Mouse (Mus musculus) testis, adult 2 months (tissue): ENCODE results near the gene Tbxas1. TPM values are rescaled to one million over a fixed set of nuclear protein-coding genes. Genes with fewer than 3 reads are reported as not detected.

ENCODE experiments used
- H3K27ac ChIP-seq: fragments of 200-500 bp; 2 replicates; pipeline ENCODE4 v1.5.1; 2012; ENCODE audit warnings: low read depth, low read length; ENCODE audit not compliant: control insufficient read depth, insufficient read depth
- H3K27me3 ChIP-seq: fragments of 200-500 bp; 2 replicates; pipeline ENCODE4 v1.6.1; 2012; ENCODE audit warnings: mild to moderate bottlenecking, low read length, moderate library complexity; ENCODE audit not compliant: control insufficient read depth, insufficient read depth
- H3K36me3 ChIP-seq: fragments of 200-500 bp; 2 replicates; pipeline ENCODE4 v1.6.1; 2012; ENCODE audit warnings: mild to moderate bottlenecking, low read length; ENCODE audit not compliant: control insufficient read depth, insufficient read depth
- H3K4me1 ChIP-seq: fragments of 200-500 bp; 2 replicates; pipeline ENCODE4 v1.6.1; 2012; ENCODE audit warnings: low read length; ENCODE audit not compliant: control insufficient read depth, insufficient read depth
- H3K4me3 ChIP-seq: fragments of 200-500 bp; 2 replicates; pipeline ENCODE4 v1.5.1; 2012; ENCODE audit warnings: low read depth, mild to moderate bottlenecking, low read length, moderate library complexity, mixed read lengths; ENCODE audit not compliant: control insufficient read depth
- CTCF ChIP-seq: fragments of 200-500 bp; IDR thresholded peaks from 2 replicates; pipeline ENCODE4 v1.5.1; 2012; ENCODE audit warnings: low read depth, mild to moderate bottlenecking, inconsistent platforms, low read length, moderate library complexity; ENCODE audit not compliant: control insufficient read depth, insufficient read depth, insufficient replicate concordance
- POLR2A ChIP-seq: fragments of 200-500 bp; IDR thresholded peaks from 2 replicates; pipeline ENCODE4 v1.6.1; 2012; ENCODE audit warnings: low read depth, mild to moderate bottlenecking, inconsistent platforms, low read length, moderate library complexity; ENCODE audit not compliant: control insufficient read depth
- polyA plus RNA-seq: library from polyadenylated mRNA; depleted of rRNA; stranded (reverse); fragments of >200 nt; gene quantifications from 2 replicates; pipeline ENCODE4 v1.2.3, GENCODE M21; 2012

Tbxas1 gene
- polyA plus RNA-seq, 1 experiment, result 0.16 TPM

GRCm38 (mm10) chr6:38860301-38860700 lies 14.9 kb upstream of the Tbxas1 start:
- Histone ChIP-seq H3K4me3 (no peak overlapping the region), H3K4me1 (no peaks in the 10 kb centered on the region), H3K36me3 (no peaks in the 10 kb centered on the region), H3K27me3 (no peaks in the 10 kb centered on the region), H3K27ac (no peak overlapping the region)
- TF ChIP-seq CTCF, result no peak
- no peak for TF ChIP-seq POLR2A

DNA sequence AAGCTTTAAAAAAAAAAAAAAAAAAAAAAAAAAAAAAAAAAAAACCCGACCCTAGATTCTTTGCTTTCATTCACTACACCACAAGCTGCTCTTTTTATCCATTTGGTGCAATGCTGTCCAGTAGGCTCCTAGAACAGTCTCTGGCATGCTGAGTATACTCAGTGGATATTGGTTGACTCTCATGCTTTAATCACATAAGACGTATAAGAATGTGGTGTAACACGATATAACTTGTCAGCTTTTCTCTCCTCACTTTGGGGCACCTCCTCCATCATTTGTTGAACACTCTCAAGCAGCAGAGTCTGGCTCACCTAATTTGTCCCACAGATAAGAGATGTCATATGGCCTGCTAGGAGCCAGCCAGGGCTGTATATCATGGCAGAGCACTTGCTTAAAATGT lies 11.6 kb upstream of the Tbxas1 start:
- TF ChIP-seq POLR2A (no peak), CTCF (no peak)
- no peak overlapping the region for H3K27ac ChIP-seq
- H3K36me3 ChIP-seq, result no peaks in the 10 kb centered on the region
- no peaks in the 10 kb centered on the region for H3K27me3 ChIP-seq
- H3K4me3 ChIP-seq, result no peak overlapping the region
- no peaks in the 10 kb centered on the region for H3K4me1 ChIP-seq

DNA sequence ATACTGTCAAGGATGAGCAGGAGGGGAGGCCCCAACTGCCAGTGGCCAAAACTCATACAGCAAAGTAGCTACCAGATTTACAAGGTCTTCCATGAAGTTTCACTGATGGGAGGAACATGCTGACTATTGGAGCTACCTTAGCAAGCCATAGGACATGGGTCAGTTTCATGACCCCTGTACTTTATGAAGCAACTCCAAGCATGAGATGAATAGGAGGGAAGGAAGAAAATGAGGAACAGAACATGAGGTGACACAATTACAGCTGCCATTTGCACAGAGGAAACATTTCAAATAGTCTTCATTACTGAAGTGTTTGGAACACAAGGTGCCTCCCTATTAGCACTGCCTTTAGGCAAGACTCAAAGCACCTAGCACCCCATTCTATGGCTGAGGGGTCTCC lies 9.4 kb upstream of the Tbxas1 start:
- no peak overlapping the region for H3K27ac ChIP-seq
- no peaks in the 10 kb centered on the region for H3K36me3 ChIP-seq
- no peaks in the 10 kb centered on the region for H3K4me1 ChIP-seq
- no peaks in the 10 kb centered on the region for H3K27me3 ChIP-seq
- no peak overlapping the region for H3K4me3 ChIP-seq
- TF ChIP-seq CTCF, result no peak
- no peak for TF ChIP-seq POLR2A

DNA sequence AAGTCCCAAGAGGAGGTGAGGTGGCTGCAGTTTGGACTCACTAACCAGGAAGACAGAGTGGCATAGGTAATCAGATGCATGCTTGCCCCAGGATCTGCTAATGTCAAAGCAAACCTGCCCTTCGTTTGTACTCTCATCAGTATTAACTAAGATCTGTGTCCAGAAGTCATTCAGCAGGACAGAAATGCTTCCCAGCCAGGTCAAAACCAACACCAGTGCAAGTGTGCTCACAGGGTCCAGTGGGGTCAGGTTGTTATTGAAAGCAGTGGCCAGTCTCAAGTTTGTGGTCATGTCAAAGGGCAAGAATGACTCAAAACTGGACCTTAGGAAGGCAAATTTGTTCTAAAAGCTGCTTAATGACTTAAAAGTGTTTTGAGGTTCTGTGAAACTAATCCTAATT lies 8.8 kb upstream of the Tbxas1 start:
- TF ChIP-seq CTCF, result no peak
- TF ChIP-seq POLR2A, result no peak
- Histone ChIP-seq H3K4me1 (no peaks in the 10 kb centered on the region), H3K27me3 (no peaks in the 10 kb centered on the region), H3K27ac (no peak overlapping the region), H3K4me3 (no peak overlapping the region), H3K36me3 (no peaks in the 10 kb centered on the region)

- Histone ChIP-seq H3K36me3 (no peaks in the 10 kb centered on the region), H3K4me1 (no peaks in the 10 kb centered on the region), H3K27me3 (no peaks in the 10 kb centered on the region), H3K27ac (no peak overlapping the region), H3K4me3 (no peak overlapping the region)
- TF ChIP-seq CTCF (no peak), POLR2A (no peak)
These were observed 8.4 kb upstream of the Tbxas1 start for GRCm38 (mm10) chr6:38866761-38867160.

DNA sequence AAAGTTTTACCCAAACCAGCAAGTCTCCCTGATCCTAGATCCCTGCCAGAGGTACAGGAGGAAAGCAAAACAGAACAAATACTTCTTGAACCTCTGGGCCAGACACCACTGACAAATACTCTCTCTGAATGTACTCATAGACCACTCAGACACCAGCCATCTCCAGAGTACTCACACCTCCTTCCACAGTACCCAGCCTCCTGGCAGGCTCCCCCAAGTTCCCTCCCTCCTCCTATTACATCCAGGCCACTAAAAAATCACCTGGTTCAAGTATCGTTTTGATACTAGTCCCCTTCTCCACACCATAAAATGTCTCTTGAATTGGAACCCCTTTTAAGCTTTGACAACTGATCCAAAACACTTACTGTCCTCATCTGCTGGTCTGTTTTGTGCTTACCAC lies 7.9 kb upstream of the Tbxas1 start:
- Histone ChIP-seq H3K4me3 (no peak overlapping the region), H3K36me3 (no peaks in the 10 kb centered on the region), H3K27me3 (no peaks in the 10 kb centered on the region), H3K27ac (no peak overlapping the region), H3K4me1 (no peaks in the 10 kb centered on the region)
- TF ChIP-seq POLR2A (no peak), CTCF (no peak)

GRCm38 (mm10) chr6:38868974-38869373 lies 6.2 kb upstream of the Tbxas1 start:
- TF ChIP-seq CTCF, result no peak
- no peak for TF ChIP-seq POLR2A
- H3K27me3 ChIP-seq, result no peaks in the 10 kb centered on the region
- no peak overlapping the region for H3K27ac ChIP-seq
- no peaks in the 10 kb centered on the region for H3K36me3 ChIP-seq
- no peak overlapping the region for H3K4me3 ChIP-seq
- H3K4me1 ChIP-seq, result no peaks in the 10 kb centered on the region

DNA sequence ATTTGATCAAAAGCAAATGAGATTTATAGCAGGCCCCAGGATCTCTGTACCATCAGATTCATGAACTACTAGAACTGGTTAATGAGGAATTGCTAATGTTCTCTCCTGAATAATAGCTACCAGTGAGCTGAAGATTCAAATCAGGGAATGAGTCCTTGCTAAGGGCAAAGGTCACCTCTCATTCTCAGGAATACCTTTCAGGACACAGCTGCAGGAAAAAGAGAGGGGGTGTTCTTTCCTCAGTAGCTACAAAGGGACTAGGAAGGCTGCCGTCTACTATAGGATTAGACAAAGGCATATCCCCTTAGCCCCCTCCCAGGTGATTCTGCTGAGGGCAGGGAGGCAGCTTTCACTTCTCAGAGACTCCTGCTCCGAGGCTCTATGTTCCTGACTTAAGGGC lies 5.1 kb upstream of the Tbxas1 start:
- H3K27ac ChIP-seq, result no peak overlapping the region

More for the DNA sequence above, 5.1 kb upstream of the Tbxas1 start:
- Histone ChIP-seq H3K4me3 (no peak overlapping the region), H3K4me1 (peaks cover 3% of the 10 kb centered on the region), H3K36me3 (no peaks in the 10 kb centered on the region), H3K27me3 (no peaks in the 10 kb centered on the region)
- TF ChIP-seq CTCF (no peak), POLR2A (no peak)
